Mouse (Mus musculus): ENCODE data around the gene Gm20747.
"Not testable (repeated sequence)": the region's sequence is repeated elsewhere in the genome, so short reads cannot be mapped to it uniquely, and the experiment has no call there.

The Gm20747 gene

DNA sequence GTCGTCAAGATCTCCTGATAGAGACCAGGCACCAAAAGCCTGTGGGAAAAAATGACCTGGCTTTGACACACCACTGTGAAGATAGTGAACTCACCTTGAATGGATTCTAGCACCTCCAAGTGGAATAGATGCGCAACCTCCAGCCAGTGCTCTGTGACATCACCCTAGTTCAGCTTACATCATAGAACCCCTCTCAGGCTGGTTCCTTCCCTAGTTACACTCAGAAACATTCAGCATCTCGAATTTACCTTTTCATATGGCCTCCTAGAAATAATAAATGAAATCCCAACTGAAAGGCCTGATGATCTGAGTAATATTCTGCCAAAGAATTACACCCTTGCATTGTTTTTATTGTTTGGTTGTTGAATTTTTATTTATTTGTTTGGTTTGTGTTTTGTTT is at the start of gene Gm20747:
Gene Gm20747, minus strand, starts transcription at position 101 of the 400 bp plus-strand sequence.
- DNase-seq: not testable (repeated sequence)

Data from spleen, adult 18-20 months (tissue).